Mouse (Mus musculus): Measurements from ENCODE around the gene Gm21836.
"Not testable (repeated sequence)": the region's sequence is repeated elsewhere in the genome, so short reads cannot be mapped to it uniquely, and the experiment has no call there.

Gene Gm21836

DNA sequence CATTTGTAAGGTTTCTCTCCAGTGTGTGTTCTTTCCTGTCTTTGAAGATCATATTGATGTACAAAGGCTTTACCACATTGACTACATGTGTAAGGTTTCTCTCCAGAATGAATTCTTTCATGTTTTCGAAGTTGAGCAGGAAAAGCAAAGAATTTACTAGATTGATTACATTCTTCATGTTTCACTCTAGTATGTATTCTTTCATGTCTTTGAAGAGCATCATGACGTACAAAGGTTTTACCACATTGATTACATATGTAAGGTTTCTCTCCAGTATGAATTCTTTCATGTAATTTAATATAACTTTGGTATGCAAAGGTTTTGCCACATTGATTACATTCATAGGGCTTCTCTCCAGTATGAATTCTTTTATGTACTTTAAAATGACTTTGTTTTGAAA is at the start of gene Gm21836:
Gm21836 (minus strand) TSS at position 101 of the 400 bp plus-strand sequence.
- in situ Hi-C loops (cut with MboI; ENCODE audit: unreplicated experiment in 2 of 2): not testable (repeated sequence)

DNA sequence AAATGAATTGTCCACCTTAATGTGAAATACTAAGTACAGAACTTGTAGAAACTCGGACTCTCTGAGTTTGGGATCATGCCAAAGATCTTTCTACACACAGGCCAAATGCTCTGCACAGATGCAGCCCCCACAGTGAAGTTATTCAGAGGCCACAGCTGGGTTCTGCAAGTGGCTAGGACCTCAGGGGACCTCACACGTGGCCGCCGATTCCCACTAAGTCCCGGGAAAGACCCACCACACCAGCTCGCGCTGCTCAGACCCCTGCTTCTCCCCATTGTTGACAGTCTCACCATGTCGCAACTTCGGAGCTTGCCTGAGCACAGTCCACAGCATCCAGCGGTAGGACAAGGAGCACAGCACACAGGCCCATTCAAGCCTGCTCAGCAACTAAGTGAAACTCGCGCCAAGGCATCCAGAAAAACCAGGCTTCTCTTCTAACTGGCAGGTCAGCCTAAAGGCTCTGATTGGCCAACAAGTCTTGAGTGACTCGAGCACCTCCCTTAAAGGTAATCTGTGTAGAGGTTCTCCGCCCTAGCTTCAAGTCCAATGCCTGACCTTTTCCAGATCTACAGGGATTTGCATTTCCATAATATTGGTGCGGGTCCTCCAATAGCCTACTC is 13.1 kb downstream of the Gm21836 start:
- in situ Hi-C loops (cut with MboI; ENCODE audit: unreplicated experiment in 2 of 2): not testable (repeated sequence)

DNA sequence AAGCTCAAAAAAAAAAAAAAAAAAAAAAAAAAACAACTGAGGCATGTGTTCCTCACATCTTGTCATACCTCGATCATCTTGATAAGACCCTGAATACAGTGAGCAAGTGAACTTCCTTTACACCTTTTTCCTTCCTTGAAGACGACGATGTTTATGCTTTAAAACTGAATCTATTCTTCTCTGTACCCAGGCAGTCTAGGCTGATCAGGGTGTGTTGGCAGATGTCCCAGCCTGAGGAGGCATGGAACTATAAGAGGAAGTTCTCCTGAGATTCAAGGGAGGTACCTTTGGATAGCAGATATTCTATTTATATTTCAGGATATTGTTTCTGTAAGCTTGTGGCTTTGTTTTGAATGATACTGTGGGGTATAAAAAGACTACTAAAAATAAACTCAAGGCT is 15.5 kb downstream of the Gm21836 start:
- in situ Hi-C loops (cut with MboI; ENCODE audit: unreplicated experiment in 2 of 2): no loop called here

DNA sequence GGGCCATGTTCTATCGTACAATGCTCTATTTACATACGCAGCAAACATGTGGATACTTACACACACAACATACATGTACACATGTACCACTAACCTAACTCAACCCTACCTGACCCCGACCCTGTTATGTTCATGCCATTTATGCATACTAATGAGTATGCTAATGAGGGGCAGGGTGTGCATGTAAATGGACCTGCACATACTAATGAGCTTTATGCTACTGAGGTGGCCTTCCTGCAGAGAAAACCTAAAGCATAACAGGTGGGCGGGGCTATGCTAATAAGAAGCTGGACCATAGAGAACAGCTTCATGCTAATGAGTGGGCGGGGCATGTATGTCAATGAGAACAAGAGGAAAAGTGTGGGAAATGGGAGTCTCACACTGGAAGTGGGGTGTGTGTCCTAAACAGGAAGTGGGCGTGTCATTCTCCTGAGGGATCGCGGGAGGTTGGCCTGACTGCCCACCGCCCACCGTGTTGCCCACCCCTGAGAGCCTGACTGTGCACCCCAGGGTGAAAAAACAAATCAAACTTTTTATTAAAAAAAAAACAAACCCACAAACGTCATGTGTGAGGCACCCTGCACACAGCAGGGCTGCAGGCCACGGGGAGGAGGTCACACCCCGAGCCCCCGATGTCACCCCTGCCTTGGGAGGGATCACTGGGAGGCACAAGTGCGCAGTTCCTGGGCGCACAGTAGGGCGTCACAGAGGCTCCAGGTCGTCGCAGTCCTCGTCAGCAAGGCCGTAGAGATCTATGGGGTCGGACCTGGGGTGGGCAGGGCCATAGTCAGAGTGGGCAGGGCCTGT is 17.3 kb downstream of the Gm21836 start, which contains the start of gene Ppp2r3d:
Ppp2r3d (minus strand) TSS at position 803 of the 807 bp plus-strand sequence.
- in situ Hi-C loops (cut with MboI; ENCODE audit: unreplicated experiment in 2 of 2): no loop called here

DNA sequence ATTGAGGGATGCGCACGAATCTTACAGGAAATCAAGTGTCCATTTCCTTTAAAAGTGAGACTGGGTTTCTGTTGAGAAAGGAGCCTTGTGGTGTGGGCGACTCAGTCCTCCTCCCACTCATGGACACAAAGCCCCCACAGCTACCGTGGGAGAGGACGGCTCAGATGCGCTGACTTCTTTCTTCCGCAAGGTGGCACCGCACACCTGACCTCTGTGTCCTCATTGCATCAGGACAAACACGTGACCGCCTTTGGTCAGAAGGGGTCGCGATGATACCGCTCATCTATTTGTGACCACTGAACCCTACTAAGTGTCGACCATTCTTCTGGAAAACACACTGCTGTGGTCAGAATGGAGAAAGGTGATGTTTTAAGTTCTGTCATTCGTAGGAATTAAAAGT is 17.9 kb downstream of the Gm21836 start:
- in situ Hi-C loops (cut with MboI; ENCODE audit: unreplicated experiment in 2 of 2): no loop called here

DNA sequence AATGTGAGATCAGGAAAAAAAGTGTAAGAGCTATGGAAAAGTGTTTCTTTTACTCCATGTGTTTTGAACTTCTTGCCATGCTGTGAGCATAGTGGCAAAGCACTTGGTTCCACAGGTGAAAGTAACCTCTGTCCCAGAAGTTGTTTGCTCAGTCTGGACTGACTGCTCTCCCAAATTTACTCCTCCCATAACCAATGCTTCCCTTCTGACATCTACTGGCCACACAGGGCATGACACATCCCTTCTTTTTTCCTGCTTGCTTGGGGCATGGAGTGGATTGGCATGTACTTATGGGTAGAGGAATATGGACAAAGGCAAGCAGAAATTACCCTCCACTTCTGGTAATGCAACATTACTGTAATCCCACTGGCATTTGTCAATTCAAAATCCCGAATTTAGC is 37.0 kb downstream of the Gm21836 start:
- in situ Hi-C loops (cut with MboI; ENCODE audit: unreplicated experiment in 2 of 2): no loop called here
